In the genomic region with DNA sequence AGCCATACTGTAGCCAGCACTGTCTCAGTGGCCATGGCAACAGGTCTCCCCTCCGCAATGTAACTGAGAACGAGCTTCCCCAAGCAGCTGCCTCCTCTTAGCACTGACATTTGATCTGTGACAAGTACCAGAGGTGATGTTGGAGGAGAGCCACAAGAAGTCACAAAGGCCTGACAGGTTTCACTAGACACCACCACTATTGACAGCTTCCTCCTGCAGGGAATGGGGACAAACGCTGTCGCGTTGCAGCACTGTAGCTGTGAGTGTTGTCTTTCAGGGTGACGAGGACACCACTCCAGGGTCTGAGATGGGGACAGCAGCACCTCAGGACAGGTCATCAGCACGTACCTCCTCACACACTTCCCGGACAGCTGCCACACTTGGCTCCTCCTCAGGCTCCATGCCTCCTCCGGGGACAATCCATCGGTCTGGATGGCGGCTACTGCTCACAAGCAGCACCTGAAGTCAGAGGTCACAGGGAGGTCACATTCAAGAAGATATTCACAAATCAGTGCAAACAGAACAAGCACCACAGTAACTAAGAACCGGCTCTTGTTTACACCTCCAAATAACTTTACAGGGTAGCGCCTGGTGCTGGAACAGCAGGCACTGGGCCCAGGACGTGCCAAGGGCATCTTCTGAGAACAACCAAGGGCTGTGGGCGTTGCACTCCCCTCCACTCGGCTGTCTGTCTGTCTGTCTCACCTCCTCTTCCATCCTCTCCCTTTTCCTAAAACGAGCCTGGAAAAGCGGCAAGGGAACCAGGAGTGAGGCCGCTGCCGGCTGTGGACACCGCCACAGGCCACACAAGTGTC, we compare ENCODE assay signal across 13 mouse cellular contexts. TPM values are rescaled to one million over a fixed set of nuclear protein-coding genes. Genes with fewer than 3 reads are reported as not detected.
DNase-seq lines count a peak whose midpoint lies in the region; ATAC-seq lines count a peak whose summit lies in the region.
"Had no signal": no experiment of that assay in that cellular context is flagged by ENCODE, and none has a peak within 500 bp of the region (broad histone marks: within the 10 kb centered on the region; RNA-seq: fewer than 3 reads in every experiment).

No protein-coding gene starts in this region.

- peak; percentile 75 for ATAC-seq in kidney, embryonic 14.5 days (ENCODE audit: low FRiP score, low TSS enrichment)
- no peak for ATAC-seq in megakaryocyte, adult 5-6 weeks (ENCODE audit: poor library complexity, severe bottlenecking)
- peak; percentile 51 for ATAC-seq in heart, embryonic 11.5 days (replicated peaks; ENCODE audit: insufficient number of reproducible peaks, low FRiP score, low TSS enrichment)
- ATAC-seq in limb, embryonic 15.5 days (ENCODE audit: insufficient number of reproducible peaks, low FRiP score, low TSS enrichment, low read depth), result 0 out of 2 replicates have a peak, but pooled peaks have one; percentile 12
- no peak for ATAC-seq in frontal cortex, adult (ENCODE audit: low TSS enrichment)

- H3K27me3 ChIP-seq in kidney, embryonic 14.5 days (ENCODE audit: control insufficient read depth, insufficient read depth, low read length), result no peaks in the 10 kb centered on the region
- H3K27me3 ChIP-seq in megakaryocyte, embryonic 14.5 days (replicated peaks), result no peaks in the 10 kb centered on the region
- no peaks in the 10 kb centered on the region for H3K27me3 ChIP-seq in heart, embryonic 11.5 days (ENCODE audit: control insufficient read depth, insufficient read depth, low read length)
- H3K27me3 ChIP-seq in limb, embryonic 15.5 days, result no peaks in the 10 kb centered on the region
- H3K27me3 ChIP-seq: hindbrain, embryonic 13.5 days had no signal

- no peak for DNase-seq in kidney, adult 11 months
- DNase-seq: adrenal gland, adult 2 months; kidney, postnatal 25 days; right cerebral cortex, adult 18-20 months; thymus, adult 18-20 months had no signal

- H3K4me2 ChIP-seq in kidney, embryonic 14.5 days (replicated peaks; ENCODE audit: low read depth, low read length), result no peak overlapping the region
- H3K4me2 ChIP-seq in heart, embryonic 11.5 days, result peak overlapping the region; percentile 40
- H3K4me2 ChIP-seq in limb, embryonic 15.5 days, result no peak overlapping the region
- H3K4me2 ChIP-seq: hindbrain, embryonic 13.5 days had no signal

- H3K36me3 ChIP-seq in kidney, embryonic 14.5 days (ENCODE audit: control insufficient read depth, insufficient read depth, low read length), result peaks cover 43% of the 10 kb centered on the region
- H3K36me3 ChIP-seq in megakaryocyte, embryonic 14.5 days (replicated peaks; ENCODE audit: low read length), result peaks cover 88% of the 10 kb centered on the region
- H3K36me3 ChIP-seq in heart, embryonic 11.5 days (ENCODE audit: control insufficient read depth, insufficient read depth, low read length), result peaks cover 21% of the 10 kb centered on the region
- peaks cover 44% of the 10 kb centered on the region for H3K36me3 ChIP-seq in limb, embryonic 15.5 days

- H3K9ac ChIP-seq in kidney, embryonic 14.5 days (ENCODE audit: low read depth, low read length), result no peak overlapping the region
- H3K9ac ChIP-seq in heart, embryonic 11.5 days (ENCODE audit: low read depth, low read length), result peak overlapping the region; percentile 55
- no peak overlapping the region for H3K9ac ChIP-seq in limb, embryonic 15.5 days
- H3K9ac ChIP-seq: hindbrain, embryonic 13.5 days had no signal

- peaks cover 14% of the 10 kb centered on the region for H3K4me1 ChIP-seq in kidney, embryonic 14.5 days (ENCODE audit: control insufficient read depth, insufficient read depth, low read length)
- peaks cover 86% of the 10 kb centered on the region for H3K4me1 ChIP-seq in megakaryocyte, embryonic 14.5 days
- H3K4me1 ChIP-seq in heart, embryonic 11.5 days (ENCODE audit: control insufficient read depth, insufficient read depth, low read length), result peaks cover 52% of the 10 kb centered on the region
- H3K4me1 ChIP-seq in limb, embryonic 15.5 days, result peaks cover 14% of the 10 kb centered on the region; the same call in 1 of the 2 replicates

- no peak overlapping the region for H3K4me3 ChIP-seq in kidney, embryonic 14.5 days (ENCODE audit: low read length)
- peak overlapping the region; percentile 11 for H3K4me3 ChIP-seq in megakaryocyte, embryonic 14.5 days (replicated peaks)
- H3K4me3 ChIP-seq in heart, embryonic 11.5 days (ENCODE audit: low read depth, low read length), result no peak overlapping the region
- H3K4me3 ChIP-seq in limb, embryonic 15.5 days, result no peak overlapping the region
- H3K4me3 ChIP-seq: hindbrain, embryonic 13.5 days had no signal

- H3K27ac ChIP-seq in kidney, embryonic 14.5 days (ENCODE audit: low read depth, low read length), result no peak overlapping the region; the same call in 1 of the 2 replicates
- H3K27ac ChIP-seq in heart, embryonic 11.5 days (ENCODE audit: low read depth, low read length), result peak overlapping the region; percentile 91
- H3K27ac ChIP-seq in limb, embryonic 15.5 days, result peak overlapping the region; percentile 57
- H3K27ac ChIP-seq: hindbrain, embryonic 13.5 days had no signal

- H3K9me3 ChIP-seq in kidney, embryonic 14.5 days (ENCODE audit: control insufficient read depth, low read length), result no peaks in the 10 kb centered on the region
- H3K9me3 ChIP-seq in megakaryocyte, embryonic 14.5 days, result no peaks in the 10 kb centered on the region
- no peaks in the 10 kb centered on the region for H3K9me3 ChIP-seq in heart, embryonic 11.5 days (replicated peaks; ENCODE audit: control insufficient read depth, low read length)
- H3K9me3 ChIP-seq in limb, embryonic 15.5 days, result no peaks in the 10 kb centered on the region
- H3K9me3 ChIP-seq: hindbrain, embryonic 13.5 days had no signal

- 51% methylated on average over 21 of the region's 21 CpGs for WGBS in kidney, embryonic 14.5 days
- 51% methylated on average over 21 of the region's 21 CpGs for WGBS in heart, embryonic 11.5 days (ENCODE audit: insufficient replicate concordance)
- 66% methylated on average over 21 of the region's 21 CpGs for WGBS in limb, embryonic 15.5 days

RNA-seq across cellular contexts. Expression of gene Nudt3, which starts 26.7 kb away (rescaled TPM):
- 32.2 and 74.9 TPM in 2 replicates for polyA plus RNA-seq in kidney, embryonic 14.5 days (2014; fragmentation: Nextera tagmentation; extraction: Ambion mirVana)
- 157 and 272 TPM in 2 replicates for polyA plus RNA-seq in megakaryocyte, embryonic 14.5 days (2012; ENCODE audit: insufficient read depth, low replicate concordance)
- 32.3 and 32.9 TPM in 2 replicates for total RNA-seq in megakaryocyte, adult 5-6 weeks (2015)
- 91.6 and 93.8 TPM in 2 replicates for total RNA-seq in megakaryocyte, adult 5-6 weeks (2017)
- 38.8 and 47.4 TPM in 2 replicates for polyA plus RNA-seq in heart, embryonic 11.5 days (2014; fragmentation: Nextera tagmentation; extraction: Ambion mirVana)
- polyA plus RNA-seq in limb, embryonic 15.5 days (2015; fragmentation: Nextera tagmentation; extraction: Ambion mirVana), result 84.9 and 85.0 TPM in 2 replicates

RNA-seq across cellular contexts. Expression of gene AI413582, which starts 31.0 kb away (rescaled TPM):
- 17.4 and 22.3 TPM in 2 replicates for polyA plus RNA-seq in kidney, embryonic 14.5 days (2014; fragmentation: Nextera tagmentation; extraction: Ambion mirVana)
- 81.1 and 284 TPM in 2 replicates for polyA plus RNA-seq in megakaryocyte, embryonic 14.5 days (2012; ENCODE audit: insufficient read depth, low replicate concordance)
- total RNA-seq in megakaryocyte, adult 5-6 weeks (2015), result 58.0 and 63.8 TPM in 2 replicates
- total RNA-seq in megakaryocyte, adult 5-6 weeks (2017), result 55.4 and 62.9 TPM in 2 replicates
- 18.1 and 18.3 TPM in 2 replicates for polyA plus RNA-seq in heart, embryonic 11.5 days (2014; fragmentation: Nextera tagmentation; extraction: Ambion mirVana)
- polyA plus RNA-seq in limb, embryonic 15.5 days (2015; fragmentation: Nextera tagmentation; extraction: Ambion mirVana), result 28.4 TPM in 2 replicates

RNA-seq across cellular contexts. Expression of gene RPS10-NUDT3, which starts 38.4 kb away (rescaled TPM):
- not detected in 2 replicates for polyA plus RNA-seq in kidney, embryonic 14.5 days (2014; fragmentation: Nextera tagmentation; extraction: Ambion mirVana)
- polyA plus RNA-seq in megakaryocyte, embryonic 14.5 days (2012; ENCODE audit: insufficient read depth, low replicate concordance), result not detected in 2 replicates
- total RNA-seq in megakaryocyte, adult 5-6 weeks (2015), result not detected in 2 replicates
- total RNA-seq in megakaryocyte, adult 5-6 weeks (2017), result not detected in 2 replicates
- not detected in 2 replicates for polyA plus RNA-seq in heart, embryonic 11.5 days (2014; fragmentation: Nextera tagmentation; extraction: Ambion mirVana)
- not detected in 2 replicates for polyA plus RNA-seq in limb, embryonic 15.5 days (2015; fragmentation: Nextera tagmentation; extraction: Ambion mirVana)
- total RNA-seq: adrenal gland, adult 2 months; liver, adult 2 months had no signal
- polyA plus RNA-seq: adrenal gland, adult 2 months; hindbrain, embryonic 13.5 days; liver, adult 2 months had no signal

RNA-seq across cellular contexts. Expression of gene Rps10, which starts 39.9 kb away (rescaled TPM):
- 1,163 and 1,521 TPM in 2 replicates for polyA plus RNA-seq in kidney, embryonic 14.5 days (2014; fragmentation: Nextera tagmentation; extraction: Ambion mirVana)
- polyA plus RNA-seq in megakaryocyte, embryonic 14.5 days (2012; ENCODE audit: insufficient read depth, low replicate concordance), result 1,090 and 3,855 TPM in 2 replicates
- 1,486 and 1,560 TPM in 2 replicates for total RNA-seq in megakaryocyte, adult 5-6 weeks (2015)
- total RNA-seq in megakaryocyte, adult 5-6 weeks (2017), result 1,634 and 1,837 TPM in 2 replicates
- 659 and 724 TPM in 2 replicates for polyA plus RNA-seq in heart, embryonic 11.5 days (2014; fragmentation: Nextera tagmentation; extraction: Ambion mirVana)
- polyA plus RNA-seq in limb, embryonic 15.5 days (2015; fragmentation: Nextera tagmentation; extraction: Ambion mirVana), result 793 and 967 TPM in 2 replicates

RNA-seq across cellular contexts. Expression of gene Hmga1, which starts 40.3 kb away (rescaled TPM):
- 351 and 355 TPM in 2 replicates for polyA plus RNA-seq in kidney, embryonic 14.5 days (2014; fragmentation: Nextera tagmentation; extraction: Ambion mirVana)
- 3,567 and 8,363 TPM in 2 replicates for polyA plus RNA-seq in megakaryocyte, embryonic 14.5 days (2012; ENCODE audit: insufficient read depth, low replicate concordance)
- 159 and 170 TPM in 2 replicates for total RNA-seq in megakaryocyte, adult 5-6 weeks (2015)
- 89.8 and 99.6 TPM in 2 replicates for total RNA-seq in megakaryocyte, adult 5-6 weeks (2017)
- 261 and 278 TPM in 2 replicates for polyA plus RNA-seq in heart, embryonic 11.5 days (2014; fragmentation: Nextera tagmentation; extraction: Ambion mirVana)
- polyA plus RNA-seq in limb, embryonic 15.5 days (2015; fragmentation: Nextera tagmentation; extraction: Ambion mirVana), result 161 and 167 TPM in 2 replicates

Comparison
In these comparisons a context has a peak if more than half of its experiments do, and no peak if none do; other contexts are left out.
1. ATAC-seq: peak in kidney, embryonic 14.5 days (single experiment), heart, embryonic 11.5 days (single experiment) and limb, embryonic 15.5 days (single experiment); none in megakaryocyte, adult 5-6 weeks (single experiment) and frontal cortex, adult (single experiment).